Mouse (Mus musculus): ENCODE measurements around the gene Cdh18.

DNA sequence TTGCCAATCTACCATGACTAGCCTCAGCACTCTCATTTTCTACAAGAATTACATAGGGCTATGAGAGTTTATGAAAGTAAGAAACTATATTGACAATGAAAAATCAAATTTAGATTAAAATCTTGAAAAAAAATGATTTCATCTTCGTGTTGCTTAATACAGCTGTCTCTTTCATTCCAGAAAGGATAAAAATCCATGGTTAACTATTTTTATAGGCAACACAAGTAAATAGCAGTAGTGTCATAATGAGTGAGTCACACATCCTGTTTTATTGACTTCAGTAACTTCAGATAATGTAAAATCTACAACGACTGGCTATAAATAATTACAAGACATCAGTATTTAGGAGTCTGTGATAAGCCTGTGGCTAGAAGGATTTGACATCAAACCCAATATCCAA is 960.9 kb downstream of the Cdh18 start:
- no peak for TF ChIP-seq CTCF (IDR thresholded peaks at IDR 0.05; ENCODE audit: control insufficient read depth, insufficient read depth, low read length)
- TF ChIP-seq POLR2A (IDR thresholded peaks at IDR 0.05; ENCODE audit: borderline replicate concordance, control insufficient read depth, low read depth, low read length), result no peak
